20 mouse cellular contexts compared by ENCODE assay signal in genomic region chr11:5930578-5930977, GRCm38 (mm10). TPM values are rescaled to one million over a fixed set of nuclear protein-coding genes. Genes with fewer than 3 reads are reported as not detected.
"Had no signal": no experiment of that assay in that cellular context is flagged by ENCODE, and none has a peak within 500 bp of the region (broad histone marks: within the 10 kb centered on the region; RNA-seq: fewer than 3 reads in every experiment).

No protein-coding gene starts in this region.

- DNase-seq: liver, embryonic 13.5 days; liver, postnatal 0 days; lung, adult 2 months; lung, postnatal 14 days; lung, postnatal 36 days; right cerebral cortex, postnatal 14 days; thymus, adult 18-20 months; thymus, postnatal 14 days; thymus, postnatal 36 days had no signal

- H3K9ac ChIP-seq: liver, embryonic 13.5 days; liver, embryonic 15.5 days; liver, postnatal 0 days; lung, embryonic 15.5 days; midbrain, embryonic 12.5 days; midbrain, embryonic 15.5 days; neural tube, embryonic 13.5 days; neural tube, embryonic 15.5 days; stomach, embryonic 15.5 days had no signal

- H3K4me2 ChIP-seq: liver, embryonic 13.5 days; liver, embryonic 15.5 days; lung, embryonic 15.5 days; midbrain, embryonic 12.5 days; midbrain, embryonic 15.5 days; neural tube, embryonic 13.5 days; neural tube, embryonic 15.5 days; stomach, embryonic 15.5 days had no signal

- H3K36me3 ChIP-seq: liver, embryonic 13.5 days; liver, embryonic 15.5 days; lung, embryonic 15.5 days; midbrain, embryonic 12.5 days; midbrain, embryonic 15.5 days; neural tube, embryonic 13.5 days; neural tube, embryonic 15.5 days; stomach, embryonic 15.5 days had no signal

- H3K4me3 ChIP-seq: liver, embryonic 13.5 days; liver, embryonic 15.5 days; lung, embryonic 15.5 days; megakaryocyte, embryonic 14.5 days; midbrain, embryonic 12.5 days; midbrain, embryonic 15.5 days; myocyte; neural tube, embryonic 13.5 days; neural tube, embryonic 15.5 days; stomach, embryonic 15.5 days had no signal

- H3K27ac ChIP-seq: liver, embryonic 13.5 days; liver, embryonic 15.5 days; lung, embryonic 15.5 days; macrophage; midbrain, embryonic 12.5 days; midbrain, embryonic 15.5 days; neural tube, embryonic 13.5 days; neural tube, embryonic 15.5 days; stomach, embryonic 15.5 days had no signal

- H3K9me3 ChIP-seq: liver, embryonic 13.5 days; liver, embryonic 15.5 days; lung, embryonic 15.5 days; midbrain, embryonic 12.5 days; midbrain, embryonic 15.5 days; neural tube, embryonic 15.5 days; stomach, embryonic 15.5 days had no signal

- ATAC-seq: liver, postnatal 0 days; lung, postnatal 0 days; midbrain, embryonic 15.5 days had no signal

- H3K4me1 ChIP-seq: liver, embryonic 13.5 days; liver, embryonic 15.5 days; lung, embryonic 15.5 days; megakaryocyte, embryonic 14.5 days; midbrain, embryonic 12.5 days; midbrain, embryonic 15.5 days; neural tube, embryonic 13.5 days; neural tube, embryonic 15.5 days; stomach, embryonic 15.5 days had no signal

- H3K27me3 ChIP-seq: liver, embryonic 13.5 days; liver, embryonic 15.5 days; lung, embryonic 15.5 days; midbrain, embryonic 12.5 days; midbrain, embryonic 15.5 days; neural tube, embryonic 13.5 days; neural tube, embryonic 15.5 days; stomach, embryonic 15.5 days had no signal

RNA-seq across cellular contexts. Expression of gene Gck, which starts 19.3 kb away (rescaled TPM):
- polyA plus RNA-seq: macrophage had no signal

RNA-seq across cellular contexts. Expression of gene Myl7, which starts 32.0 kb away (rescaled TPM):
- polyA plus RNA-seq: macrophage; midbrain, embryonic 15.5 days; myocyte had no signal
